ENCODE assay signal across 11 mouse cellular contexts in genomic region chr1:134091851-134092250, GRCm38 (mm10). TPM values are rescaled to one million over a fixed set of nuclear protein-coding genes. Genes with fewer than 3 reads are reported as not detected.
A peak's percentile ranks its signal among the peaks of the same experiment; 100 is the strongest.
DNase-seq lines count a peak whose midpoint lies in the region; ATAC-seq and TF ChIP-seq lines count a peak whose summit lies in the region.
"Had no signal": no experiment of that assay in that cellular context is flagged by ENCODE, and none has a peak within 500 bp of the region (broad histone marks: within the 10 kb centered on the region; RNA-seq: fewer than 3 reads in every experiment).

No protein-coding gene starts in this region.

- peak overlapping the region; percentile 36; the same call in 1 of the 2 replicates for H3K27ac ChIP-seq in forebrain, embryonic 12.5 days
- H3K27ac ChIP-seq in forebrain, embryonic 16.5 days (ENCODE audit: low read length), result no peak overlapping the region
- peak overlapping the region; percentile 84; the same call in 1 of the 2 replicates for H3K27ac ChIP-seq in layer of hippocampus, adult 2 months
- peak overlapping the region; percentile 85 for H3K27ac ChIP-seq in small intestine, adult 2 months (ENCODE audit: insufficient read depth, low read depth, low read length)

- no peak for ATAC-seq in forebrain, embryonic 12.5 days (ENCODE audit: low FRiP score)
- no peak for ATAC-seq in forebrain, embryonic 16.5 days

- no peak overlapping the region for H3K9ac ChIP-seq in forebrain, embryonic 12.5 days
- H3K9ac ChIP-seq in forebrain, embryonic 16.5 days (replicated peaks; ENCODE audit: low read depth, low read length), result no peak overlapping the region

- H3K4me1 ChIP-seq in forebrain, embryonic 12.5 days, result peaks cover 52% of the 10 kb centered on the region
- H3K4me1 ChIP-seq in forebrain, embryonic 16.5 days (replicated peaks; ENCODE audit: control insufficient read depth, insufficient read depth, low read length), result peaks cover 42% of the 10 kb centered on the region
- H3K4me1 ChIP-seq in small intestine, adult 2 months (ENCODE audit: control insufficient read depth, insufficient read depth, insufficient read length, low read length), result peaks cover 43% of the 10 kb centered on the region

- H3K36me3 ChIP-seq in forebrain, embryonic 12.5 days (replicated peaks), result no peaks in the 10 kb centered on the region
- no peaks in the 10 kb centered on the region for H3K36me3 ChIP-seq in forebrain, embryonic 16.5 days (ENCODE audit: control insufficient read depth, insufficient read depth)
- no peaks in the 10 kb centered on the region for H3K36me3 ChIP-seq in small intestine, adult 2 months (ENCODE audit: control insufficient read depth, insufficient read depth, low read length)

- TF ChIP-seq CTCF in layer of hippocampus, adult 2 months (conservative IDR thresholded peaks at IDR 0.05), result no peak
- TF ChIP-seq CTCF in small intestine, adult 2 months (IDR thresholded peaks at IDR 0.05; ENCODE audit: extremely low read depth, insufficient read length, insufficient replicate concordance, low read depth, low read length), result no peak

- 0 out of 2 replicates have a peak, but pooled peaks cover 6% of the 10 kb centered on the region for H3K27me3 ChIP-seq in forebrain, embryonic 12.5 days
- H3K27me3 ChIP-seq in forebrain, embryonic 16.5 days (replicated peaks; ENCODE audit: control insufficient read depth, insufficient read depth, low read length), result no peaks in the 10 kb centered on the region
- H3K27me3 ChIP-seq in small intestine, adult 2 months (ENCODE audit: control insufficient read depth, insufficient read depth, low read length), result no peaks in the 10 kb centered on the region

- no peak for DNase-seq in layer of hippocampus, adult 2 months (ENCODE audit: low spot score in 2 of 2)
- DNase-seq in layer of hippocampus, adult 8-10 months (ENCODE audit: low spot score in 2 of 2), result no peak
- peak; percentile 26 for DNase-seq in induced T-regulatory cell, adult 2 months (ENCODE audit: low read depth)
- no peak for DNase-seq in left cerebral cortex, adult 8-10 months (ENCODE audit: low spot score in 2 of 2)
- DNase-seq in gastrocnemius, adult 18-20 months (ENCODE audit: low spot score), result no peak
- DNase-seq: lung, postnatal 14 days had no signal

- TF ChIP-seq POLR2A in small intestine, adult 2 months (IDR thresholded peaks at IDR 0.05; ENCODE audit: low read depth, low read length), result no peak

- no peak overlapping the region for H3K4me2 ChIP-seq in forebrain, embryonic 12.5 days
- no peak overlapping the region for H3K4me2 ChIP-seq in forebrain, embryonic 16.5 days (ENCODE audit: low read length)

- WGBS in forebrain, embryonic 12.5 days, result 92% methylated on average over 3 of the region's 3 CpGs
- WGBS in forebrain, embryonic 16.5 days, result 89% methylated on average over 3 of the region's 3 CpGs
- 51% methylated on average over 3 of the region's 3 CpGs for WGBS in small intestine, adult 2 months

- no peak overlapping the region for H3K4me3 ChIP-seq in forebrain, embryonic 12.5 days (replicated peaks)
- no peak overlapping the region for H3K4me3 ChIP-seq in forebrain, embryonic 16.5 days (replicated peaks; ENCODE audit: low read length)
- H3K4me3 ChIP-seq in layer of hippocampus, adult 2 months, result no peak overlapping the region
- no peak overlapping the region for H3K4me3 ChIP-seq in small intestine, adult 2 months (ENCODE audit: low read depth, low read length)

- no peaks in the 10 kb centered on the region for H3K9me3 ChIP-seq in forebrain, embryonic 12.5 days
- H3K9me3 ChIP-seq in forebrain, embryonic 16.5 days (ENCODE audit: control insufficient read depth, low read length), result no peaks in the 10 kb centered on the region

RNA-seq across cellular contexts. Expression of gene Btg2, which starts 12.9 kb away (rescaled TPM):
- polyA plus RNA-seq in forebrain, embryonic 12.5 days (2016; fragmentation: Nextera tagmentation; extraction: Ambion mirVana), result 128 and 135 TPM in 2 replicates
- 56.0 and 66.4 TPM in 2 replicates for polyA plus RNA-seq in forebrain, embryonic 16.5 days (2015; fragmentation: Nextera tagmentation; extraction: Ambion mirVana)
- 10 to 100 TPM; 17.2 to 22.0 TPM for total RNA-seq in layer of hippocampus, adult 2 months (2021)
- 10 to 100 TPM; 14.4 to 18.4 (median 17.3) TPM for total RNA-seq in layer of hippocampus, adult 8-10 months (2022)
- polyA plus RNA-seq in small intestine, adult 2 months (2012; rRNA removed), result 18.0 and 73.7 TPM in 2 replicates
- 10 to 100 TPM; 11.3 to 21.4 (median 12.1) TPM for total RNA-seq in left cerebral cortex, adult 8-10 months (2022)
- total RNA-seq in gastrocnemius, adult 18-20 months (2021), result 10 to 100 TPM; 41.2 to 63.7 TPM

RNA-seq across cellular contexts. Expression of gene Chit1, which starts 19.2 kb away (rescaled TPM):
- not detected in 2 replicates for polyA plus RNA-seq in forebrain, embryonic 12.5 days (2016; fragmentation: Nextera tagmentation; extraction: Ambion mirVana)
- polyA plus RNA-seq in forebrain, embryonic 16.5 days (2015; fragmentation: Nextera tagmentation; extraction: Ambion mirVana), result 0.14 TPM in 1 of 2 replicates, not detected in the other
- total RNA-seq in layer of hippocampus, adult 2 months (2021), result under 1 TPM in 1 of 2 experiments, not detected in 1; 0.20 TPM
- total RNA-seq in layer of hippocampus, adult 8-10 months (2022), result under 1 TPM in 1 of 4 experiments, not detected in 3; 0.32 TPM
- polyA plus RNA-seq in small intestine, adult 2 months (2012; rRNA removed), result 1.6 TPM in 1 of 2 replicates, not detected in the other
- under 1 TPM in 1 of 4 experiments, not detected in 3; 0.19 TPM for total RNA-seq in left cerebral cortex, adult 8-10 months (2022)
- total RNA-seq in gastrocnemius, adult 18-20 months (2021), result not detected
- polyA plus RNA-seq: inflammation-experienced regulatory T-cells, adult 6 months had no signal

RNA-seq across cellular contexts. Expression of gene Fmod, which starts 54.8 kb away (rescaled TPM):
- polyA plus RNA-seq in forebrain, embryonic 12.5 days (2016; fragmentation: Nextera tagmentation; extraction: Ambion mirVana), result 2.2 and 3.3 TPM in 2 replicates
- 7.8 and 12.6 TPM in 2 replicates for polyA plus RNA-seq in forebrain, embryonic 16.5 days (2015; fragmentation: Nextera tagmentation; extraction: Ambion mirVana)
- total RNA-seq in layer of hippocampus, adult 2 months (2021), result 1 to 10 TPM; 6.0 to 7.4 TPM
- total RNA-seq in layer of hippocampus, adult 8-10 months (2022), result 10 to 100 TPM in 3 of 4 experiments, 1 to 10 TPM in 1; 8.4 to 11.4 (median 10.1) TPM
- polyA plus RNA-seq in small intestine, adult 2 months (2012; rRNA removed), result 0.48 and 0.86 TPM in 2 replicates
- 10 to 100 TPM; 15.9 to 22.2 (median 20.9) TPM for total RNA-seq in left cerebral cortex, adult 8-10 months (2022)
- total RNA-seq in gastrocnemius, adult 18-20 months (2021), result 100 to 1,000 TPM in 1 of 2 experiments, 10 to 100 TPM in 1; 41.0 to 107 TPM
- total RNA-seq: CH12.LX had no signal
- polyA plus RNA-seq: inflammation-experienced regulatory T-cells, adult 6 months had no signal
